Mouse (Mus musculus): ENCODE results near the gene Iqcf4.

- TF ChIP-seq GATA1 (IDR thresholded peaks at IDR 0.05; ENCODE audit: low read length) (no peak), TAL1 (IDR thresholded peaks at IDR 0.05; ENCODE audit: low read length) (no peak)
Observed at GRCm38 (mm10) chr9:106562291-106562690, 8.5 kb downstream of the Iqcf4 start.
